Mouse (Mus musculus): ENCODE measurements around the gene Fsd1l. TPM values are rescaled to one million over a fixed set of nuclear protein-coding genes. Genes with fewer than 3 reads are reported as not detected.
"Not testable (repeated sequence)": the region's sequence is repeated elsewhere in the genome, so short reads cannot be mapped to it uniquely, and the experiment has no call there.

The Fsd1l gene
- total RNA-seq, 2 experiments from 2014 or later = 32.3 to 33.3 TPM

DNA sequence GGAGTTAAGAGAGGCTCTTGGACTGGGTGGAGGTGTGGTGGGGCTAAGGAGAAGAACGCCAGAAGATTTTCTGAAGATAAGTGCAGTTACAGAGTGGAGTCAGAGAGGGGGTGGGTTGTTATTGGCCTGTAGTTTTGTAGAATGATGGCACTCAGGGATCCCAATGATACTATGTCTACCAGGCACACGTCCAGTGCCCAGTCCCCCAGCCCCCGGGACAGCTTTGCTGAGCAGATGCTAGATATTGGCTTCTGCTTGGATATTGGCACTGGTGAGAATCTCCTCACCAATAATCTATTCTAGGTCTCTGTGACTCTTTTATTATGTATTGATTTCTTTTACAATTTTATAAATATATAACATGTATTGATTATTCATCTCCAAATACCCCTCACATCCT lies 6.0 kb upstream of the Fsd1l start:
- DNase-seq (ENCODE audit: extremely low spot score in 1 of 2, low spot score in 1 of 2) = no peak

DNA sequence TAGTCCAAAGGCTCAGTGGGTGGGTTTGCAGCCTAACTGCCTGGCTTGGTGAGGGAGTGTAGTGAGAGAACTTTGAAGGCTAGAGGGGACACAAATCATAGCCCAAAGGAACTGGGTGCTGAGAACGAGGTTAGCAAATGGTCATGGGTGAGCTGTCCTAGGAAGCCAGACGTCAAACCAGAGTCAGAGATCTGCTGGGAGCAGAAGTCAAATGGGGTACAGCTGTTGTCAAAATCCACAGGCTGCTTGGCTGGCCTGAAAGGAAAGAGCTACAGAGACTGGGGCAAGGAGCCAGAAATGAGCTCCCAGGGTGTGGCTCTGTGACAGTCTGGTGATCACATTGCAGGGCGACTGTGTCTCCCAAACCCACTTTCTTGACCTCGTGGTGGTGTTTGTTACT lies 2.3 kb upstream of the Fsd1l start:
- DNase-seq (ENCODE audit: extremely low spot score in 1 of 2, low spot score in 1 of 2) = no peak

DNA sequence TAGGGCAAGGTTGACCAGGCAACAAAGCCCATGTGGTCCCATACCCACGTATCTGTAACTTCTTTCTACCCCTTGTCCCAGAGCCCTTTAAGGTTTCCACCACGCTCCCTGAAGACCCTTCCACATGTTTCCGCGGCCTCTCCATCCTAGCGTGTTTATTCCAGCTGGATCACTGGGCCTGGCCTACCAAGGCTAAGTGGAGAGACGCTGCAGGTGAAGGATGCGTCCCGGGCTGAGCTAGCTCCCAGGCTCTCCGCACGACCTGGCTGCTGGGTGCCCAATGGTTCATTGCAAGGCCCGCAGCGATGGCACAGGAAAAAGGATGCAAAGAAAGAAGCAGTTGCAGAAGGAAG lies 332 bp upstream of the Fsd1l start:
- DNase-seq (ENCODE audit: extremely low spot score in 1 of 2, low spot score in 1 of 2) = no peak

DNA sequence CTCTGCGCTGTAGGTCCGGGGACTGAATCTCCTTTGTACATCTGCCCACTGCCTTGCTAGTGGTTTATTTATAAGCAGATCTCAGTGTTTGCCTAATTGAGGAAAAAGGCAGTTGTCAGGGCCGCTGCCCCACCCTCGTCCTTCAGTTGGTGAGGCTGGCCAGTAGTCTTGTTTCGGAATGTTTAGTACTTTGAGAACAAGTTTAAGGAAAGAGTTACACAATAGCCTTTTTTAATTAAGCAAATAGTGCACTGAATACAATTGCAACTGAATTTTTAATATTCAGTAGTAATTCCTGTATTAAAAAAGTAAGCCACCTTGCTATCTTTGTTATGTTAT lies 709 bp downstream of the Fsd1l start:
- DNase-seq (ENCODE audit: extremely low spot score in 1 of 2, low spot score in 1 of 2) = no peak

DNA sequence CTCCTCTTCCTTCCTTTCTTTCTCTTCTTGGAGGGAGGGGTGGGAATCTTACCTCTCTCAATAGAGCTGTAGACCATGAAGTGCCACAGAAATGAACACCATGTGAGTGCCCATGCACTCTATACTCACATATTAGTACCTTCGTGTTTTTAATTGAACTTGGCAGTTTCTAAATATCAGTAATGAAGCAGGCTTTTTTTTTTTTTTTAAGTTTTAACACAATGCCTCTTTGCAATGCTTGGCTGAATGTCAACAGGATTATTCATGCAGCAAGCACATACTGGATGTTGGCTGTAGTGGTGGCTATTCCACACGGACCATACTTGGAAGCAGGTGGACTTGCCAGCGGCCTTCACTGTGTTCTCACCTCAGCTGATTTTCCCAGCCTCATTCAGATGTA lies 4.1 kb downstream of the Fsd1l start:
- DNase-seq (ENCODE audit: extremely low spot score in 1 of 2, low spot score in 1 of 2) = no peak

DNA sequence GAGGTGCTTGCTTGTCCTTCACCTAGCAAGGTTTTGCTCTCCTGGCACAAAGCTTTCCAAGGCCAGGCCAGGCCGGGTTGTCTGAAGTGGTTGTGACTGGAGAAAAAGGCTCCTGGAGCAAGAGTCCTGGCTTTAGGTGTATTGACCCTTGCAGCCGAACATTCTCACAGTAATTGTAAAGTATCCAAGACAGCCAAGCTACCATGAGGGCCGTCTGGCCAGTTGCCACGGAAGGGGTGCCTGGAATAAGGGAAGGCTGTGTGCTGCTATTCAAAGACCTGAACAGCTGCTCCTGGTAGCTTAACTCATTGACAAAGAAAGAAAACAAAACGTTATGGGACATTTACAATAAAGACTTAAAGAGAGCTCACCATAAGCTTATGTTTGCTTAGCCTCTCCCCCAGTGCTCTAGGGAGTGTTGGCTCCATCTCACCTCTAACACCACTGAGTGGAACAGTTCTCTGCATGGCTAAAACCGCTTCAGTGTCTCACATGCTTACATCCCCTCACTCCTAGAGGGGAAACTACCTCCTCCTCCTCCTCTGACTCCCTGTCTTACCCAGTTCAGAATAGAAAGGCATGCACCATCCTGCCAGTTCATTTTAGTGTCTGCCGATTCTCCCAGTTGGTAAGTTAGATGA lies 6.1 kb downstream of the Fsd1l start:
- no peak for DNase-seq (ENCODE audit: extremely low spot score in 1 of 2, low spot score in 1 of 2)

DNA sequence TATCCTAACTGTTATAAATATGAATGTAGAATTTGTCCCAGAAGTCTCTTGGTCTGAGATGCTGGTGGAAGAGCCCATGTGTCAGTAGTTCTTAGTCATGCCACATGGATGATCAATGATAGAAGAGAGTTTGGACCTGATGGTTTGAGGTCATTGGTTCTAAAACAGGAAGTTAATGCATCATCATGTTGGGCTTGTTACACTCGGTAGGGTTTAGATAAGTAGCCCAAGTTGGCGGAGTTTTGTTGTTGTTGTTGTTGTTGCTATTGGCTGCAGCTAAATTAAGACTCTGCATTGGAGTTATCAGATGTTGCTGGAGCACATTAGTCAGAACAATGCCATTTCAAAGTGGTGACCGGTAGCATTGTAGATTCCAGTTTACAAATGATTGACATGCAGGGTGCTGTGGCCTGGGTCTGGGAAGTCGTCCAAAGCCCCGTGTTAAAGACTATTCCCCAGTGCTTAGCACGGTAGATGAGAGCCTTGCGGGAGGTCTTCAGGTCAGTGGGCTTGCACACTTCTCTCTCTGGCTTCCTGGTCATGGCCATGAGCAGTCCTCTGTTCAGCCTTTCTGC lies 7.4 kb downstream of the Fsd1l start:
- DNase-seq (ENCODE audit: extremely low spot score in 1 of 2, low spot score in 1 of 2) = no peak

DNA sequence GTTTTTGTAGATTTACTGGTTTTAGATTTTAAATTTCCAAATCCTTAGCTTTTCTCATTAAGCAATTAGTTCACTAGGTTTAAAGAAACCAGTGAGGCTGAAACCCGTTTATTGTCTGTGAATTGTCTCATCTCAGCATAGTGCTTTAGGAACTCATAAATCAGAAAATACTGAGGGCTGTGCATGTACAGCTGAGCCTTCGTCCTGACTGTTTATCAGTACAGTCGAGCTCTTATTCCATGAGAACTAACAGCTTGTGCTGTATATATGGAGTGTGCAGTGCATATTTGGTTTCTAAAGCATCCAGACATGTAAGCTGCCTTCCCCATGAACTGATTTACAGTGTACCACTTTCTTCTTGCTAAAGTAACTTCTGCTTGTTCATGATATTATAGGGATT lies 26.8 kb downstream of the Fsd1l start:
- no peak for DNase-seq (ENCODE audit: extremely low spot score in 1 of 2, low spot score in 1 of 2)

DNA sequence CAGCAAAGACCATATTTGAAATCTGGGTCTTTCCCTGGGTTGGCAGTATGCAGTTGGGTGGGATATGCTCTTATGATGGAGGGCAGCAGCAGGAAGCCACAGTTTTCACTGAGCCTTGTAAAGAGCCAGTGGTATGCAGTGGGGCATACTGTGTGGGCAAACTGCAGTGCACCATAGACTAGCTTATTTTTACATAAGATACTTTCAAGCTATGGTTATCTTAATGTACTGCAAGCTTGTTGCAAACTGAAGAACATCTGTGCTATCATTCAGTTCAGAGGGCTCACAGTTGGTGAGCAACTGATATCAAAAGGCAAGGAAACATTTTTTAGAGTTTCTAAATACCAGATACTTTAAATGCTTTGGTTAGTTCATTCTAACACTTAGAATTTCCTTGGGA lies 29.4 kb downstream of the Fsd1l start:
- DNase-seq (ENCODE audit: extremely low spot score in 1 of 2, low spot score in 1 of 2) = no peak

DNA sequence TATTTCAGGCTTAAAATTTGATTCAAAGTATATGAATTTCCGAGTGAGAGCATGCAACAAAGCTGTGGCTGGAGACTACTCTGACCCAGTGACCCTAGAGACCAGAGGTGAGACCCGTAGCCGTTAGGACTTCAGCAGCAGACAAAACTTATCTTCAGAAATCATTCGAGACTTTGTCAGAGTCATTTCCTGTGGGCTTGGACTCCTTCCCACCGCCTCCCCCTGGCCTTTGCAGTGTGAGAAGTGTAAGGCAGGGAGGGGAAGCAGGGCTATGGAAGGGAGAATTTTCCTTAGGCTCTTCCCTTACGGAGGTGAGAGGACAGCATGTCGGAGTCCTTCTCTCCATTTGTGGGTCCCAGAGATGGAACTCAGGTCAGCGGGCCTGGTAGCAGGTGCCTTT lies 50.8 kb downstream of the Fsd1l start:
- no peak for DNase-seq (ENCODE audit: extremely low spot score in 1 of 2, low spot score in 1 of 2)

DNA sequence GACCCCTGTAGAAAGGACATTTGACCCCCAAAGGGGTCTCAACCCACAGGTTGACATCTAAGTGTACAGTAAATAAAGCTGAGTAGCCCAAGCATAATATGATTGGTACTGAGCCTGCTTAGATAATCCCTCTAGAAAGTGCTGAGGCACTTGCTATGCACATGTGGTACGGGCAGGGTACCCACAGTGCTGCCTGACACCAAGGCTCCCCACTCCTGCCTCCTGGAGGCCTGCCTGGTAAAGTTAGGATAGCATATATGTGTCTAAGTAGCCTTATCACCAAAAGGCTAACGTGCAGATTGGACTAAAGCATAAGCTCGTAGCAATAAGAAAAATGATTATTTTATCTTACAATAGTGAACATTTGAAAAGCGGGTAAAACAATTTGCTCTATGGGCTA lies 57.7 kb downstream of the Fsd1l start:
- no peak for DNase-seq (ENCODE audit: extremely low spot score in 1 of 2, low spot score in 1 of 2)

DNA sequence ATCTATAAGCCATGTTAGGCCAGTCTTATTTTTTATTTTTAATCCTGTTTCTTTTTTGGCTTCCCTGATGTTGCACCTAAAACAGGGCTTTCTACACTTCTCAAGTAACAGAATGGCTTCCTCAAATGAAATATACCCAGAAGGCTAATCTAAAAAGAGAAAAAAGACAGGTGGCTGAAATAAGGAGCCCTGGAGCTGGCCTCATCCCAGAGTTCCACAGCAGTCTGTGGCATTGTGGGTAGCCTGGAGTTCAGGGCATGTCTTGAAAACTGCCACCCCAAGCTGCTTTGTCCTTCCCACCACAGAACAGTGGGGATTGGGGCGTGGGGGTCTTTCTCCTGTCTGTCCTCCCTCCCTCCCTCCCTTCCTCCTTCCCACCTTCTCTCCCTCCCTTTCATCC lies 60.1 kb downstream of the Fsd1l start:
- DNase-seq (ENCODE audit: extremely low spot score in 1 of 2, low spot score in 1 of 2) = no peak

DNA sequence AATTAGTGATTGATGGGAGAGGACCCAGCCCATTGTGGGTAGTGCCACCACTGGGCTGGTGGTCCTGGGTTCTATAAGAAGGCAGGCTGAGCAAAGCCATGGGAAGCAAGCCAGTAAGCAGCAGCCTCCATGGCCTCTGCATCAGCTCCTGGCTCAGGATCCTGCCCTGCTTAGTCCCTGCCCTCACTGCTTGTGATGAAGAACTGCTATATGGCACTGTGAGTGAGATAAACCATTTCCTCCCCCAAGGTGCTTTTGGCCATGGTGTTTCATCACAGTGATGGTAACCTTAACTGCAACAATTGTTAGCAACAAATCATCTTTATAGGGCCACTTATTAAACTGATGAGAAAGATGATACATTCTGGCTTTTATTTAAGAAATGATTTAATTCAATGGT lies 77.9 kb downstream of the Fsd1l start:
- DNase-seq (ENCODE audit: extremely low spot score in 1 of 2, low spot score in 1 of 2) = not testable (repeated sequence)

DNA sequence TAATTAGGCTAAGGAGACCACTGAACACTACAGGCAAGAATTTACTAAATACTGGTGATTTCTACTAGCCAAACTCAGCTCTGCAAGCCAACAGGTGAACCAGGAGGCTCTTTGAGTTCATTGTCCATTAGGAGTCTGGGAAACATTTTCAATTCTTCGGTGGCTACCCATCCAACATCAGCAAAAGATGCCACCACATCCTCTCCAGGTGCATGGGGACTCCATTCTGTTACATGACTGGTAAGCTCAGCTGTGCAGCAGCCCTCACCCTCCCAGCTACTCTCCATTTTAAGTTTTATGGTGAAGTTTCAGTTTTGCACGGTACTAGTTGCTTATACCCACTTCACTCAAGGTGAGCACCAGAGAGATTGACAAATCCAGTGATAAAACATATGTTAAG lies 78.8 kb downstream of the Fsd1l start:
- no peak for DNase-seq (ENCODE audit: extremely low spot score in 1 of 2, low spot score in 1 of 2)

DNA sequence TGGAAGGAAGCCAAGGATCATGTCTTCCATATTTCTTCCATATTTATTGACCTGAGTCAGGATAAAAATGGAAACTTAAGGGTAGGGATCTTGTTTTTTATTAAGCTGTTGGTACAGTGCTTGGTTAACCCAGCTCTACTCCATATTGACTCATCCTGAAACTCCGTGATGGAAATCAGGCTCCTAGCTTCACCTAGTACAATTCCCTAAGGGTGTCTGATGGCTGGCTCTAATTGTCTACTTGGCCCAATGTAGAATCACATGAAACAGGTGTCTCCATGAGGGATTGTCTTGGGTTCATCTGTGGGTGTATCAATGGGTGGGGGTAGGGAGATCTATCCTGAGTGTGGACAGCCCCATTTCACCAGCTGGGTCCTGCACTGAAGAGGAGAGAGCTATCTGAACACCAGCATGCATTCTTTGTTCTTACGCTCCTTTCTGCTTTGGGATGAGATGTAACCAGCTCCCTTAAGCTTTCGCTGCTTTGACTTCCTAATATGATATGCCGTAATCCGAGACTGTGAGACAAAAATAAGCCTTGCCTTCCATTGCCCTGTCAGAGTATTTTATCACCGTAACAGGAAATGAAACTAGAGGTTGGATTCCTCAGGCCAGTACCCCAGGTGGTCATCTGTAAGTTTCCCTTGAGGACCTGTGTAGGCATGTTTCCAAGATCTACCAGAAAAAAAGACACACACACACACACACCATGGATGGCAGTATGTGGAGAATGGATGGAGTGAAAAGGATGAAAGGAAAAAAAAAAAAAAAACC lies 79.5 kb downstream of the Fsd1l start:
- no peak for DNase-seq (ENCODE audit: extremely low spot score in 1 of 2, low spot score in 1 of 2)

DNA sequence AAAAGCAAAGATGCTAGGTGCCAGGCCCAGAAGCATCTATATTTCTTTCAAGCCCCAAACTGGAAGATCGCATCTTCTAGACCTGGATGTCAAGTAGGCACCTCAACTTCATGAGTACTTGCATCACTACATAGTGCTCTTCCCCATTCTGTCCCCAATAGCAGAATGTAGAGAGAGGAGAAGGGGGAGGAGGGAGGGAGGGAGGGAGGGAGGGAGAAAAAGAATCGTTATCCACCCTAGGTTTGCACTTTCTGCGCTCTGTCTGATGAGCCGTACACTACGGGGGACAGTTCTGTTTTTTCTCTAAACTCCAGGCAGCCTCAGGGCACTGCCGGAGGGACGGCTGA lies 82.4 kb downstream of the Fsd1l start, which contains the start of gene Fktn:
TSS of gene Fktn (plus strand) at position 295 of the 347 bp plus-strand sequence.
- no peak for DNase-seq (ENCODE audit: extremely low spot score in 1 of 2, low spot score in 1 of 2)

DNA sequence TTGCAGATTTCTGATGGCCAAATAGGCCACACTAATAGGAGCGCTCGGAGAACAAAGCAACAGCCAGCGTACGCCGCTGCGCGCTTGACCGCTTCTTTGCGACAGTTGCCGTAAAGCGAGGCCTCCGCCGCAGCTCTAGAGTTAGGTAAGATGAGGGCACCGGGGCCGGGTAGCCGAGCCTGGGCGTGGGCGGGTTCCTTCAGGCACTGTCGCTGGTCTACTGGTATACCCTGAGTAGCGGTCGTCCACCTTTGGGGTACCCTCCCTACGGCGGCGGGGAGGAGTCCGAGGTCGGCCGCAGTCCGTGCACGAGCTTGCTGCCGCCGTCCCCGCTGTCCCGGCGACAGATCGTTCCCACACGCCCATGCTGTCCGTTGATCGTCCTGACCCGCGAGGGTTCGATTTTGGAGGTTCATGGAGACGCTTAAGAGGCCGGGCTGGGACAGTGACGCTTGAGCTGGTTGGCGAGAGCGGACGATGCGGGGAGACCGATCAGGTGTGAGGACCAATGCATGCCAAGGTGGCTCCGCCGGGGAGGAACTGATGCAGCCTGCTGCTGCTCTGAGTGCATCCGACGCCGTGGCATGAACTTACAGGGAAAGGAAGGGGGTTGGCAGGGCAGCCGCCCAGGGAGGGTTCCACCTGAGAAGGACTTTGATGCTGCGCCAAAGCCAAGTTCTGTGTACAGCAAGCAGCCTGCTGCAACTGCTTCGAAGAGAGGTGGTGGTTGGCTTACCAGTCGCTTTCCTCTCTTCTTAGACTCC lies 83.0 kb downstream of the Fsd1l start:
- DNase-seq (ENCODE audit: extremely low spot score in 1 of 2, low spot score in 1 of 2) = peak; percentile 84 to 88

DNA sequence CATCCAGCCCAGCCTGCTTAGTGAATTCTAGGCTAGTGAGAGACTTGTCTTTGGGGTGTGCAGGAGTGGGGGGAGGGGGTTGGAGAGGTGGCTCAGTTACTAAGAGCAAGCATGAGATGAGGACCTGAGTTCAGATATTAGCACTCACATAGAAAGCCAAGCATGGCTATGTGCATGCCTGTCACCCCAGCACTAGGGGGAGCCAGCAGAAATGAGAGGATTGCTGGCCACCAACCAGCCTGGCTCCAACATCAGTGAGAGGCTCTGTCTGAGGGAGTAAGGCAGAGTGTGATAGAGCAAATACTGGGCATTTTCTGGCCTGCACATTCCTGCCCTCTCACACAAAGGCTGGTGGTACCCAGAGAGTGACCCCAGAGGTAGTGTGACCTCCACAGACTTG lies 84.7 kb downstream of the Fsd1l start:
- DNase-seq (ENCODE audit: extremely low spot score in 1 of 2, low spot score in 1 of 2) = no peak

DNA sequence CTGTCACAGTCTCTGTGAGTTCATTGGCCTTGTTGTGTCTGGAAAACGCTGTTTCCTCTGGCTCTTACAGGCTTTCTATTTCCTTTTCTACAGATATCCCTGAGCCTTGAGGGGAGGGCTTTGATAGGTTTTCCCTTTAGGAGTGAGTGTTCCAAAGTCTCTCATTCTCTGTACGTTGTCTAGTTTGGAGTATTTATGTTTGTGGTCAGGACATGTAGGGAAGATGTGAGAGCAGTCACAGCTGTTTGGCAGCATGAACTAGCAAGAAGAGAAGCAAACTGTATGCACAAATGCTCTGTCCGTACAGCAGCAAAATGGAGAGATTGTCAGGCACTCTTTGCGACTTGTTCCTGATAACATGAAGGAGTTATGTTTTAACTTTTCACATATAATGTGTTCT lies 86.3 kb downstream of the Fsd1l start:
- DNase-seq (ENCODE audit: extremely low spot score in 1 of 2, low spot score in 1 of 2) = no peak

DNA sequence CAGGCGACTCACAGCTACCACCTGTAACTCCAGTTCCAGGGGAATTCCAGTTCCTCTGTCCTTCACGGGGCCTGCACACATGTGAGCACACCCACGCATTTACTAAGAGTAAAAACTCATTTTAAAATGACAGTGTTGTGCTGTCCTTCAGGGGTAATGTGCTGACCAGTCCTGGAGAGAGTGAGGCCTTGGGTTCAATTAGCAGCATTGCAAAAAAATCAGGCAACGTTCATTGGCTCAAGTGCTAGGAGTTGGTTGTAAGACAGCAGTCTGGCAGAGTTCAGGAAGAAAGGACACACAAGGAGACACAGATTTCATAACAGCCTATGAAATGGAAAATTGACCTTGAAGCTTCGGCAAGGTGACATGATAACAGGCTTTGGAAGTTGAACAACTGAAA lies 87.0 kb downstream of the Fsd1l start:
- DNase-seq (ENCODE audit: extremely low spot score in 1 of 2, low spot score in 1 of 2) = no peak

DNA sequence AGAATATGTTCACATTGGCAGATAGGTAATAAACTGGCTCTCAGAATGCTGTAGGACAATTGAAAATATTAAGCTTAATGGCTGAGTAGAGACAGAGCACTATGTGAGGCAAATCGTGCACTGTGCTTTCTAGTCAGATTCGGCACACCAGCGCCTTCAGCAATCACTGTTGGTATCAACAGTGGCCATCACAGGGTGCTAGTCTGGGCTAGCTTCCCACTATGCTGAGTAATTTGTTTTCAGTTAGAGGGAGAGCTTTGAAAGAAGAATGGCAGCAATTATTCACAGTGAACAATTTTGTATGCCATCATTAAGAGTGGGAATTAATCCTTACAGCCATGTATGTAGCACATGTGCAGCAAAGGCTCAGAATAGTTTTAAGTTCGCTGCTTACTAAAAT lies 91.2 kb downstream of the Fsd1l start:
- no peak for DNase-seq (ENCODE audit: extremely low spot score in 1 of 2, low spot score in 1 of 2)

DNA sequence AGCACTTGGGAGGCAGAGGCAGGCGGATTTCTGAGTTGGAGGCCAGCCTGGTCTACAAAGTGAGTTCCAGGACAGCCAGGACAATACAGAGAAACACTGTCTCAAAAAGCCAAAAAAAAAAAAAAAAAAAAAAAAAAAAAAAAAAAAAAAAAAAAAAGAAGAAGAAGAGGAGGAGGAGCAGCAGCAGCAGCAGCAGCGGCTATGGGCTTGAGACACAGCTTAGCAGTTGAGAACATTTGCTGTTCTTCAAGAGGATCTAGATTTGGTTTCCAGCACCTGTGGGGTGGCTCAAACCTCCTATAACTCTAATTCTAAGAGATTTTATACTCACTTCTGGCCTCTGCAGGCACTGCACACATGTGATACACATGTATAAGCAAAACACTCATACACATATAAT lies 94.8 kb downstream of the Fsd1l start:
- DNase-seq (ENCODE audit: extremely low spot score in 1 of 2, low spot score in 1 of 2) = not testable (repeated sequence)

All from layer of hippocampus, postnatal 25 days (tissue).